Mouse (Mus musculus): ENCODE results near the gene Cnnm2.

Cnnm2 gene

GRCm38 (mm10) chr19:46877886-46878285 is 116.5 kb downstream of the Cnnm2 start:
- in situ Hi-C loops (cut with MseI, MboI) = loop anchor here in 1 of 2 experiments (5.0 kb wide), 1 partner anchor 114 kb away; no protein-coding TSS in a partner anchor

- in situ Hi-C loops (cut with MseI, MboI) = loop anchor here in 1 of 2 experiments (5.0 kb wide), 1 partner anchor 114 kb away; no protein-coding TSS in a partner anchor
These were observed 117.0 kb downstream of the Cnnm2 start for GRCm38 (mm10) chr19:46878346-46878745.

- in situ Hi-C loops (cut with MseI, MboI) = loop anchor here (5.0 kb wide), 1 partner anchor 112 kb away; no protein-coding TSS in a partner anchor
These were observed 118.5 kb downstream of the Cnnm2 start for GRCm38 (mm10) chr19:46879876-46880275.

- in situ Hi-C loops (cut with MseI, MboI) = no loop called here
These were observed 124.0 kb downstream of the Cnnm2 start for GRCm38 (mm10) chr19:46885365-46885764.

DNA sequence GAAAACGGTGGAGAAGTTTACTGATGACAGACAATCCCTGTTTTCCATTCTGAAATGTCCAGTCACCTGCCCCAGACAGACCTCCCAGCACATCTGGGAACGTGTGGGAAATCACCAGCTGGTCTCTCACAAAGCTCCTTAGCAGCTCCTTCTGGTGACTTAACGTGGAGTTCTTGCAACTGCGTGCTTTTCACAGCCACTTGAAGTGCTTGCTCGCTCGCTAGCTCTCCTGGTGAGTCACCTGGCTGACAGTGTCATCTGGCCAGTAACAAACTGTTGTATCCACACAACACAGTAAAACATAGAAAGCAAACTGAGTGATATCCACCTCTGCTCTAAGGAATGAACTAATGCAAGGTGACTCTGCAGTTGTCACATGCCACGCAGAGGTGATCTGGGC is 125.4 kb downstream of the Cnnm2 start:
- in situ Hi-C loops (cut with MseI, MboI) = no loop called here

DNA sequence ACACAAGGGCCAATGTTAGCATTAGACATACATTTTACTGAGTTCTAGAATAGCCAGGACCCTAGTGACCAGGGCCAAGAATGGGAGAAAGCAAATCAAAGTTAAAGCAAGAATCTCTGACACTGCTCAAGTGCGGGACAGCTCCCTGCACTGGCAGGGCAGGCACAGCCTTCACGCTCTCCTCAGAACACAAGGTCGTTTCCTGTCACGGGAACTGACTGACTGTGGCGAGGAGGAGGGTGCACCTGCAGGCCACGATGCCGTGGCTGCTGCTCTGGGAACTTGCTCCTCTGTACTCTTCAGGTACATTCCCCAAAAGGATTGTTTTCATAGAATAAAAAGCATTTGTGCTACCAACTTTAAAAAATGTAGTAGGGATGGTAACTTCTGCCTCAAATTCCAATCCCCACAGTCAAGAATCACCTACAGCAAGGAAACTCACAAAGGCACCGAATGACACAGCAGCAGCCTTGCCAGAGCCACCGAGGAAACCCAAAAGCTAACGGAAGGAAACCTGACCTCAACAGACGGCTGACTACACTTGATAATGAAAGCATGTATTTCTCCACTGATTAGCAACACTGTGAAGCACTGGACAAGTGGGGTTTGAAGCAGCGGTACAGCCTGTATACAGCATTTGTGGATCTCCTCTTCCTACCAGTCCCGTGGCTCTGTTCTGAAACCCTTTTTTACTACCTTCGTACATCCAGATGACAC is 126.6 kb downstream of the Cnnm2 start:
- in situ Hi-C loops (cut with MseI, MboI) = no loop called here

- in situ Hi-C loops (cut with MseI, MboI) = no loop called here
These were observed 128.3 kb downstream of the Cnnm2 start for GRCm38 (mm10) chr19:46889666-46890065.

- in situ Hi-C loops (cut with MseI, MboI) = no loop called here
These were observed 129.3 kb downstream of the Cnnm2 start for GRCm38 (mm10) chr19:46890657-46891056.

- in situ Hi-C loops (cut with MseI, MboI) = no loop called here
These were observed 131.5 kb downstream of the Cnnm2 start for GRCm38 (mm10) chr19:46892856-46893255.

DNA sequence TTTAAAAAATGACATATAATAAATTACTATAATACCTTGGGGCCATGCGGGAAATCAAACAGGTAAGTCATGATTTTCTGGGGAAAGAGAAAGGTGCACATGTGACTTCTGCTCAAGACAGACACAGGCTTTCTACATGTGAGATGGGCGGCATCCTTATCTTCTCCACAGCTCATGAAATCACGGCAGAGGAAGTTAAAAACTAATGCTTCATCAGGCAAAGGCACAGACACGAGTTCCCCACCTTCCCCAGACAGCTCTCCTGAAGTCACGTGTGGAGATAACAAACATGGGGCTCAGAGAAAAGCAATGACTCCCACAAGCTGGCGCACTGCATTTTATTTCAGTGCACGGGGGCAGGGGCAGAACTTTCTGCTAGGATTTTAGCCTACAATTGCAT is 132.1 kb downstream of the Cnnm2 start:
- in situ Hi-C loops (cut with MseI, MboI) = no loop called here

DNA sequence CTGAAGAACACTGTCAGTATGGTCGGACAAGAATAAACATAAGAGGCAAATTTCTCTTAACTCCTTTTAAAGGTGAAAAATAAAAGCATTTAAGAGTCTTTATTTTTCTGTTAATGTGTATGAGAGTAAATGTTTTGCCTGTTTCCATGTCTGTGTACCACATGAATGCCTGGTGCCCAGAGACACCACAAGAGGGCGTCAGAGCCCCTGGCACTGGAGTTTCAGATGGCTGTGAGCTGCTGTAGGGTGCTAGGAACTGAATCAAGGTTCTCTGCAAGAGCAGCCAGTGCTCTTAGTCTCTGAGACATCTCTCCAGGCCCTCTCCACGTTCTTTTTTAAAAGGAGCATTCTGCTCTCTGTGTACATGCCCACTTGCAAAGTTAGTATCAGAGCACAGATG is 135.7 kb downstream of the Cnnm2 start:
- in situ Hi-C loops (cut with MseI, MboI) = no loop called here

GRCm38 (mm10) chr19:46898222-46898621 is 136.8 kb downstream of the Cnnm2 start:
- in situ Hi-C loops (cut with MseI, MboI) = no loop called here

GRCm38 (mm10) chr19:46899306-46899705 is 137.9 kb downstream of the Cnnm2 start:
- in situ Hi-C loops (cut with MseI, MboI) = no loop called here

- in situ Hi-C loops (cut with MseI, MboI) = no loop called here
These were observed 138.5 kb downstream of the Cnnm2 start for GRCm38 (mm10) chr19:46899871-46900270.

DNA sequence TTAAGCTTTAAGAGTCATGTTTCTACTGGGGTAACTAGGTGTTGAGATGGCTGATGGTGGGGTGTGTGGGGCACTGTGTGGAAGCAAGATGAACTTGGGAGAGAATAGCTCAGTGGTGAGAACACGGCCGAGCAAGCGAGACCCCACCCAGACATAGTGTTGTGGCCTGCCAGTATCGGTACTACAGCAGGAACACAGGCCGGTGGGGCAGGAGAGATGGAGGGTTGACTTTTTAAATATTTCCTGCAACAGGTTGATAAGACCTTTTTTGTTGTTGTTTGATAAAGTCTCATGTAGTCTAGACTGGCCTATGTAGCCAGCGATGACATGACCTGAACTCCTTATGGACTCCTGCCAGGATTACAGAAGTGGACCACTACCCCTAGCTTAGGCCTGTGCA is 139.4 kb downstream of the Cnnm2 start:
- in situ Hi-C loops (cut with MseI, MboI) = no loop called here

- in situ Hi-C loops (cut with MseI, MboI) = no loop called here
These were observed 139.9 kb downstream of the Cnnm2 start for GRCm38 (mm10) chr19:46901323-46901722.

DNA sequence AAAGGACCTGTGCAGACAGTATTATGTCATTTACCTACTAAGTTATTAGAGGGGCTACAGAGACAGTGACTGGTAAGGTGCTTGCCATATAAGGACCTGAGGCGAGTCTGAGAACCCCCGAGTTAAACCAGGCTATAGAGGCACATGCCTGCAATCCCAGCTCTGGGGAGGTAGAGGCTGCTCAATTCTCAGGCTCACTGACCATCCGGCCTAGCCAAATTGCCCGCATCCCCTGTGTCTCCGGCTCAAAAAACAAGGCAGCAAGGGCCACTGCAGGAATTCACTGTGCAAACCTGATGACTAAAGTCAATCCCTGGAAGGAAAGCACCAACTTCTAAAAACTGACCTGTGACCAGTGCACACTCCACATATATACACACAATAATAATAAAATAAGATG is 142.0 kb downstream of the Cnnm2 start:
- in situ Hi-C loops (cut with MseI, MboI) = no loop called here

DNA sequence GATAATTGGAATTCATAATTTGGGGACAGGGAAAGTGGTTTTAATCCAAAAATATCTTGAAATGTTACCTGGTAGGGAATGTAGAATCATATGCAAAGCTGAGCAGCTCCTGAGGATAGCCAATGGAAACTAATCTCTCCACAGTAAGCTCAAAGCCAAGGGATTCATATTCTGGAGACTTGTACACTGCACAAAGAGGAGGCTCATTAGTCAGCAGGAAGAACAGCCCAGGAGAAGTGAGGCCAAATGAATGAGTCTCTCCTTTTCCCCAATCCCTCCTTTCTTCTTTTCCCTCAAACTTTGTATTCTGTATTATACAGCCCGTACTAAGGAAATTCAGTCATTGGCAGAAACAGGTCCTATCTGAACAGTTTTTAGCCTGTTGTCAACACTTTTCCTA is 143.5 kb downstream of the Cnnm2 start:
- in situ Hi-C loops (cut with MseI, MboI) = no loop called here

- in situ Hi-C loops (cut with MseI, MboI) = no loop called here
These were observed 144.0 kb downstream of the Cnnm2 start for GRCm38 (mm10) chr19:46905383-46905782.

GRCm38 (mm10) chr19:46905971-46906370 is 144.6 kb downstream of the Cnnm2 start:
- in situ Hi-C loops (cut with MseI, MboI) = no loop called here

DNA sequence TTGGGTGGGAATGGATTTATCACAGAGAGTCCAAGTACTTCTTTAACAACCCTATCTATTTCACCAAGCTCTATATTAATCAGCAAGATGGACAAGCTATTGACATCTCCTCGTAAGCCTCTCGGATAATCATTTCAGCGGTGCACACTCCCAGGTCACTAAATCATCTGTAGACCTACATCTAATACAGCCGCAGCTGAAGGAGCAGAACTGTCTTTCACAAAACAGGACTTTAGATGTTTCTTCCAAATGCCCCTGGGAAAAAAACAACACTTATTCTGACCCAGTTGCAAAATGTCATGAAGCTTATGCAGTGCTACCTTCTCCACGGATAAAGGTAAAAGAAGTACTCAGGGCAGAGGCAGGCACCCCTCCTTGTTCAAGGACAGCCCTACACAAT is 146.8 kb downstream of the Cnnm2 start:
- in situ Hi-C loops (cut with MseI, MboI) = no loop called here

GRCm38 (mm10) chr19:46908977-46909376 is 147.6 kb downstream of the Cnnm2 start:
- in situ Hi-C loops (cut with MseI, MboI) = no loop called here

DNA sequence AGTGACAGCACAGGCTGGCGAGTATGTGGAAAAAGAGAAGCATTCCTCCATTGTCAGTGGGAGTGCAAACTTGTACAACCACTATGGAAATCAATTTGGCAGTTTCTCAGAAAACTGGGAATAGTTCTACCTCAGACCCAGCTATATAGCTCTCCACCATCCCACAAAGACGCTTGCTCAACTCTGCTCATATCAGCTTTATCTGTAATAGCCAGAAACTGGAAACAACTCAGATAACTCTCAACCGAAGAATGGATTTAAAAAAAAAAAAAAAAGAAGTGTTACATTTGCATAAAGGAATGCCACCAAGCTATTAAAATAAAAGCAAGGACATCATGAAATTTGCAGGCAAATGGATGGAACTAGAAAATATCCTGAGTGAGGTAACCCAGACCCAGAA is 150.1 kb downstream of the Cnnm2 start:
- in situ Hi-C loops (cut with MseI, MboI) = no loop called here

DNA sequence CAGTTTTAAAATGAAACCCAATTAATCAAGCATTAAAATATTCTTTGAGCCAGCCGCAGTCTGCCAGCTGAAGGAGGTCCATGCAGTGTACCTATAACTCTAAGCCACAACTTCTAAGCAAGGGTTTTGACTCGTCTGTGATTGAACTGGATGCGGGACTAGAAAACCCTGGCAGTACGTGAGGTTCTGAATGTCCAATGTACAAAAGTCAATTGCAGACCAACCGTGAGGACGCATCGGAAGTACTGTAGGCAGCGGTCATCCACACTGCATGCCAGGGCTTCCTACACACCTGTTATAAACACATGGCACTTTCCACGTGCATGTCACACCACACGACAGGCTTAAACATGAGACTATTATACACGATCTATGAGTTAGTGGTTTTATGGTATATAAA is 152.2 kb downstream of the Cnnm2 start:
- in situ Hi-C loops (cut with MseI, MboI) = no loop called here

All from mouse trophoblast stem cell (cell line).